Mouse (Mus musculus) thymus, postnatal 0 days (tissue): Measurements from ENCODE around the gene Gm20388. TPM values are rescaled to one million over a fixed set of nuclear protein-coding genes. Genes with fewer than 3 reads are reported as not detected.
A peak's percentile ranks its signal among the peaks of the same experiment; 100 is the strongest.

Experiments used
- DNase-seq: peaks from one replicate; pipeline ENCODE4 v3.0.0-alpha.2; 2015; ENCODE audit warnings: low spot score
- polyA plus RNA-seq: library from polyadenylated mRNA; unstranded; fragments of >200 nt; fragmentation: Nextera tagmentation; extraction: Ambion mirVana; gene quantifications from 2 replicates; pipeline ENCODE4 v1.2.1, GENCODE M21; 2015

Gene Gm20388
- polyA plus RNA-seq, 1 experiment from 2014 or later: not detected

GRCm38 (mm10) chr8:121088871-121089630, 1178.4 kb downstream of the Gm20388 start:
- DNase-seq: no peak

GRCm38 (mm10) chr8:121089631-121090380, 1179.2 kb downstream of the Gm20388 start:
- DNase-seq: no peak

- DNase-seq: no peak
Observed at GRCm38 (mm10) chr8:121090716-121091115, 1180.1 kb downstream of the Gm20388 start.

- no peak for DNase-seq
Observed at GRCm38 (mm10) chr8:121092141-121092540, 1181.5 kb downstream of the Gm20388 start.

- DNase-seq: peak; percentile 79
Observed at GRCm38 (mm10) chr8:121092627-121093026, 1182.0 kb downstream of the Gm20388 start.

- no peak for DNase-seq
Observed at GRCm38 (mm10) chr8:121093496-121093895, 1182.9 kb downstream of the Gm20388 start.

- peak; percentile 77 for DNase-seq
Observed at GRCm38 (mm10) chr8:121104049-121104818, 1193.6 kb downstream of the Gm20388 start.

- peak; percentile 98 for DNase-seq
Observed at GRCm38 (mm10) chr8:121107668-121108656, 1197.3 kb downstream of the Gm20388 start, which contains the start of gene Mthfsd. TSS of gene Mthfsd (minus strand) at chr8:121108392.

GRCm38 (mm10) chr8:121108657-121109056, 1198.0 kb downstream of the Gm20388 start:
- DNase-seq: no peak

- no peak for DNase-seq
Observed at GRCm38 (mm10) chr8:121111145-121111907, 1200.7 kb downstream of the Gm20388 start.

GRCm38 (mm10) chr8:121113261-121113660, 1202.6 kb downstream of the Gm20388 start:
- peak; percentile 95 for DNase-seq

- no peak for DNase-seq
Observed at GRCm38 (mm10) chr8:121115136-121115535, 1204.5 kb downstream of the Gm20388 start.

- DNase-seq: peak; percentile 74
Observed at GRCm38 (mm10) chr8:121115948-121116347, 1205.3 kb downstream of the Gm20388 start, which contains the start of gene Foxc2. TSS of gene Foxc2 (plus strand) at chr8:121116171.

- no peak for DNase-seq
Observed at GRCm38 (mm10) chr8:121116591-121117185, 1206.0 kb downstream of the Gm20388 start.

- DNase-seq: no peak
Observed at GRCm38 (mm10) chr8:121117186-121117651, 1206.6 kb downstream of the Gm20388 start.

- no peak for DNase-seq
Observed at GRCm38 (mm10) chr8:121117906-121118305, 1207.3 kb downstream of the Gm20388 start.

GRCm38 (mm10) chr8:121118634-121119420, 1208.2 kb downstream of the Gm20388 start:
- no peak for DNase-seq
